Mouse (Mus musculus) embryonic facial prominence, embryonic 11.5 days (tissue): ENCODE measurements around the gene Rcor2. TPM values are rescaled to one million over a fixed set of nuclear protein-coding genes. Genes with fewer than 3 reads are reported as not detected.

Experiments
- ATAC-seq: fragments of 200-750 bp; cut with Nextera tagmentation; replicated peaks from 2 replicates; pipeline ENCODE4 v1.8.0; 2017; ENCODE audit warnings: low read depth; ENCODE audit not compliant: insufficient number of reproducible peaks, low FRiP score, low TSS enrichment
- DNase-seq: peaks from one replicate; pipeline ENCODE4 v3.0.0-alpha.2; 2015; ENCODE audit warnings: low spot score
- H3K27ac ChIP-seq: fragments of 300-500 bp; sonication (generic); replicated peaks from 2 replicates; pipeline ENCODE4 v1.5.1; 2014; ENCODE audit warnings: mild to moderate bottlenecking, low read depth, low read length, control low read depth
- H3K27me3 ChIP-seq: fragments of 300-500 bp; sonication (generic); 2 replicates; pipeline ENCODE4 v1.6.1; 2014; ENCODE audit warnings: mild to moderate bottlenecking, low read length, moderate library complexity, mixed read lengths; ENCODE audit not compliant: control insufficient read depth, insufficient read depth
- H3K36me3 ChIP-seq: fragments of 300-500 bp; sonication (generic); replicated peaks from 2 replicates; pipeline ENCODE4 v1.6.1; 2014; ENCODE audit warnings: low read depth, mild to moderate bottlenecking, low read length, moderate library complexity, mixed read lengths; ENCODE audit not compliant: control insufficient read depth, insufficient read depth
- H3K4me1 ChIP-seq: fragments of 300-500 bp; sonication (generic); 2 replicates; pipeline ENCODE4 v1.6.1; 2014; ENCODE audit warnings: low read length, mixed read lengths; ENCODE audit not compliant: control insufficient read depth, insufficient read depth
- H3K4me2 ChIP-seq: fragments of 300-500 bp; sonication (generic); 2 replicates; pipeline ENCODE4 v1.6.1; 2014; ENCODE audit warnings: low read depth, mild to moderate bottlenecking, control low read depth, low read length, moderate library complexity
- H3K4me3 ChIP-seq: fragments of 300-500 bp; sonication (generic); 2 replicates; pipeline ENCODE4 v1.5.1; 2014; ENCODE audit warnings: low read depth, low read length, control low read depth
- H3K9ac ChIP-seq: fragments of 300-500 bp; sonication (generic); replicated peaks from 2 replicates; pipeline ENCODE4 v1.6.1; 2014; ENCODE audit warnings: mild to moderate bottlenecking, control low read depth, low read length
- H3K9me3 ChIP-seq: fragments of 300-500 bp; sonication (generic); replicated peaks from 2 replicates; pipeline ENCODE4 v1.6.1; 2016; ENCODE audit warnings: mild to moderate bottlenecking, low read length, inconsistent platforms, mixed read lengths; ENCODE audit not compliant: control insufficient read depth
- WGBS: fragments of 180-500 bp; shearing (Covaris S2); extraction: QIAGEN DNeasy Blood & Tissue Kit; methylation state at CpG from one replicate; pipeline ENCODE4 v1.1.7; 2014; 5-methylcytosine and 5-hydroxymethylcytosine counted together
- polyA plus RNA-seq: library from polyadenylated mRNA; unstranded; fragments of >200 nt; fragmentation: Nextera tagmentation; extraction: Ambion mirVana; gene quantifications from 2 replicates; pipeline ENCODE4 v1.2.1, GENCODE M21; 2014

The Rcor2 gene
- polyA plus RNA-seq, 1 experiment from 2014 or later, result 17.6 TPM

GRCm38 (mm10) chr19:7309738-7310330, 42.7 kb downstream of the Rcor2 start:
- 48% methylated on average over 2 of the region's 2 CpGs for WGBS
- Histone ChIP-seq H3K4me3 (no peak overlapping the region), H3K27me3 (no peaks in the 10 kb centered on the region), H3K4me1 (peaks cover 7% of the 10 kb centered on the region), H3K36me3 (no peaks in the 10 kb centered on the region), H3K27ac (no peak overlapping the region), H3K4me2 (no peak overlapping the region), H3K9ac (no peak overlapping the region), H3K9me3 (no peaks in the 10 kb centered on the region)
- DNase-seq (no peak), ATAC-seq (no peak)

DNA sequence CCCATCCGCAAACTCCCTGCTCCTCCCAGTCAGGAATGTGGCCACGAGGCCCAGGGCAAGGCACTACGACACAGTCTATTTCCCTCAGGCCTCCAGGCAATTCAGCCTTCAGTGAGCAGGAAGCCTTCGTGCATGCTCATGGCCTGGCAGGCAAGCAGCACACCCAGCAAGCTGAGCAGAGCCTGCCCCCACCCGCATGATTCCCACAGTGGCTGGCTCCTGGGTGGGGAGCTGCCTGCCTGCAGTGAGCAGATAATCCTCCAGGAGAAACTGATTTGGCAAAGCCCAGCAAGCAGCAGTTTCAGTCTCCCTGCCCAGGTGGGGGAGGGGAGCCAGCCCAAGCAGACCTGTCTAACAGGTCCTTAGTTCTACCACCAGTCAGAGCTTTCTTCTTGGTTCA, 43.6 kb downstream of the Rcor2 start:
- no peaks in the 10 kb centered on the region for H3K36me3 ChIP-seq
- DNase-seq, result peak; percentile 57
- H3K9me3 ChIP-seq, result no peaks in the 10 kb centered on the region
- WGBS, result 11% methylated on average over 5 of the region's 5 CpGs
- peaks cover 7% of the 10 kb centered on the region for H3K4me1 ChIP-seq
- H3K27me3 ChIP-seq, result no peaks in the 10 kb centered on the region
- H3K4me2 ChIP-seq, result no peak overlapping the region
- peak overlapping the region; percentile 52 for H3K27ac ChIP-seq
- H3K4me3 ChIP-seq, result no peak overlapping the region
- ATAC-seq, result no peak
- 0 out of 2 replicates have a peak overlapping the region, but pooled peaks have one; percentile 4 for H3K9ac ChIP-seq

DNA sequence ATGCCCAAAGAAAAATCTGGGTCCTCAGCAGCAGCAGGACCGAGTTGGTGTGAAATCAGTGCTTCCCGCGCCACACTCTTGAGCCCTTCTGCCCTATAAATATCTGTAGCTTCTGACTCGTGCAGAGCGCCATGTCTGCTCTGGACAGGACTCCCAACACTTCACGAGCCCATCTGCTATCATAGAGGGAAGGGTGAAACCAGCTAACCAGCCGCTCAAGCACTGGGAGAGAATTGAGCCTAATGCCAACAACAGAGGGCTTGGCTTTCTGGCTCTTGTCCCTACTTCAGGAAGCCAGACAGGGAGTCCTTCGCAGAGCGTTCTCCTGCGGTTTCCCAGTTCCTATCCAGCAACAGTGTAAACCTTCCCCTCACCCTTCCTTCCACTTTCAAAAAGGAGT, 44.2 kb downstream of the Rcor2 start:
- Histone ChIP-seq H3K27ac (peak overlapping the region; percentile 52; the same call in 1 of the 2 replicates), H3K9me3 (no peaks in the 10 kb centered on the region), H3K27me3 (no peaks in the 10 kb centered on the region), H3K4me2 (no peak overlapping the region), H3K4me3 (no peak overlapping the region), H3K36me3 (no peaks in the 10 kb centered on the region), H3K4me1 (peaks cover 7% of the 10 kb centered on the region), H3K9ac (no peak overlapping the region)
- ATAC-seq, result no peak
- WGBS, result 45% methylated on average over 10 of the region's 10 CpGs
- DNase-seq, result no peak

GRCm38 (mm10) chr19:7313660-7314059, 46.5 kb downstream of the Rcor2 start:
- Histone ChIP-seq H3K9me3 (no peaks in the 10 kb centered on the region), H3K4me1 (peaks cover 7% of the 10 kb centered on the region), H3K4me3 (no peak overlapping the region), H3K27me3 (no peaks in the 10 kb centered on the region), H3K9ac (no peak overlapping the region), H3K27ac (no peak overlapping the region), H3K4me2 (no peak overlapping the region), H3K36me3 (no peaks in the 10 kb centered on the region)
- DNase-seq (no peak), ATAC-seq (no peak)
- WGBS, result 78% methylated on average over 2 of the region's 2 CpGs

DNA sequence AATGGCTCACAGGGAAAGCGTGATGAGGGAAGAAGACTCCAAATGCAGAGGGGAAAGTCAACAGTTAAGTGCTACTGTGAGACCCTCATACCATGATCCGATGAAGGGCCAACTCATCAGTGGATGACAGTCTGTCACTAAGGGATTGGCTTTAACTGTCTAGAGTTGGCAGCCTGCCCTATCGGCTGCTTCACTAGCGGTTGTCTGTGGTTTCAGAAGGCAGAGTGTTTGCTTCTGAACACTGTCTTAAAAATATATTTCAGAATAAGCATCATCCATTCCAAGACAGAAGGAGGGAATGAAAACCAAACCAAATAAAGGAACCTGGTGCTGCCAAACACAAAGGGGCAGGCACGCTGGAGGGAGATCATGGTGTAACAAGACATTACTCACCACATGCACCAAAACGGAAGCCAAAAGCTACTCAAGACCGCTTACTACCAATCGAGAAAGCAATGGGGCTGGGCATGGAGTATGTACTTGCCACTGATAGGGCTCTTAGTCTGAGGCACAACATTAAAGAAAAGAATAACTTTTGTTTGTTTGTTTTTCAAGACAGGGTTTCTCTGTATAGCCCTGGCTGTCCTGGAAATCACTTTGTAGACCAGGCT, 48.0 kb downstream of the Rcor2 start:
- H3K27ac ChIP-seq, result no peak overlapping the region
- H3K4me3 ChIP-seq, result no peak overlapping the region
- no peak overlapping the region for H3K9ac ChIP-seq
- no peak for DNase-seq
- no peak for ATAC-seq
- no peaks in the 10 kb centered on the region for H3K36me3 ChIP-seq
- H3K9me3 ChIP-seq, result no peaks in the 10 kb centered on the region
- peaks cover 7% of the 10 kb centered on the region for H3K4me1 ChIP-seq
- H3K4me2 ChIP-seq, result no peak overlapping the region
- 92% methylated on average over 8 of the region's 8 CpGs for whole genome bisulfite sequencing
- no peaks in the 10 kb centered on the region for H3K27me3 ChIP-seq

DNA sequence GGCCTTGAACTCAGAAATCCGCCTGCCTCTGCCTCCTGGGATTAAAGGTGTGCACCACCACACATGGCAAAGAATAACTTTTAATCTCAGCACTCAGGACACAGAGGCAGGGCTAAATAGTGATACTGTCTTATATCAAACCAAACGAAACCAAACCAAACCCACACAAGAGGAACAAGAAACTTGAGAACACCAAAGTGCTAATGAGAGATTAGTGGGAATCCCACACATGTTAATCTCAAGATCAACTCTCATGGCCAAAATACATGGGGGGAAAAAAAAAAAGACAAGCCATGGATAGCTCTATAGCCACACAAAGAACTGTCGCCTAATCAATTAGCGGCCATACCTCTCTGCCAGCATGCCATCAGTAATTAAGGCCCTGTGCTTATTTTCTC, 48.5 kb downstream of the Rcor2 start:
- Histone ChIP-seq H3K36me3 (no peaks in the 10 kb centered on the region), H3K27ac (no peak overlapping the region), H3K4me2 (no peak overlapping the region), H3K4me1 (peaks cover 6% of the 10 kb centered on the region), H3K4me3 (no peak overlapping the region), H3K9me3 (no peaks in the 10 kb centered on the region), H3K27me3 (no peaks in the 10 kb centered on the region), H3K9ac (no peak overlapping the region)
- 88% methylated on average over 4 of the region's 4 CpGs for WGBS
- DNase-seq, result no peak
- no peak for ATAC-seq

DNA sequence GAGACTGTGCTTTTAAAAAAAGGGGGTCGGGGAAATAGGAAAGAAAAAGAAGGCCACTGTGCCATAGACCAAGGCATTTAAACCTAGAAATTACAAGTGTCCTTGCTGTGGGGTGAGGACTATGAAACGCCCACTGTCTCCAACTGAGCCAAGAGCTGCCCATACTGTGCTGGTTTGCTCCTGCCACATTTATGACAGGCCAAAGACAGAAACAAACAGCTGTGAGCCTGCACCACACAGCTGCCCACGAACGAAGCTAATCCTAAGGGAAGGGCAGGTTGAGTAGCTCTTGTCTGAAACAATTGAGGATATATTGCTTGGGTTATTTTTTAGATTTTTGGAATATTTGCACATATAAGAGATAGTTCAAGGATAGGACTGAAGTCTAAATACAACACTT, 49.7 kb downstream of the Rcor2 start:
- WGBS, result 91% methylated on average over 4 of the region's 4 CpGs

DNA sequence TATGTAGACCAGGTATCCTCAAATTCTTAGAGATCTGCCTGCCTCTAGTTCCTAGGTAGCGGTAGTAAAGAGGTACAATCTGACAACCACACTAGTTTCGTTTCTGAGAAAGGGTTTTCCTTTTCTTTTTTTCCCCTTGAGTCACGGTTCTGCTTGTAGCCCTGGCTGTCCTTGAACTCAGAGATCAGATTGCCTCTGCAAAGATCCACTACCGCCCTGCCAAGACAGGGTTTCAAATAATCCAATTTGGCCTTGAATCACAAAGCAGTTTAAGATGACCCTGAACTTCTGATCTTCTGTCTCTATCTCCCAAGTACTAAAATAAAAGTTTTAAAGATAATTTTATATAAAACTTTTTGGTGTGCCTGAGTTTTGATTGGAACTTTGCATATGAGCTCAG, 50.6 kb downstream of the Rcor2 start:
- H3K9ac ChIP-seq, result no peak overlapping the region
- no peaks in the 10 kb centered on the region for H3K4me1 ChIP-seq
- no peak overlapping the region for H3K27ac ChIP-seq
- DNase-seq (no peak), ATAC-seq (no peak)
- H3K36me3 ChIP-seq, result no peaks in the 10 kb centered on the region
- no peak overlapping the region for H3K4me2 ChIP-seq
- H3K27me3 ChIP-seq, result no peaks in the 10 kb centered on the region
- no peaks in the 10 kb centered on the region for H3K9me3 ChIP-seq
- H3K4me3 ChIP-seq, result no peak overlapping the region
- 79% methylated on average over 4 of the region's 4 CpGs for WGBS

More for the DNA sequence above, 49.7 kb downstream of the Rcor2 start:
- no peak for ATAC-seq
- Histone ChIP-seq H3K36me3 (no peaks in the 10 kb centered on the region), H3K9me3 (no peaks in the 10 kb centered on the region), H3K4me2 (no peak overlapping the region), H3K4me1 (no peaks in the 10 kb centered on the region), H3K27me3 (no peaks in the 10 kb centered on the region), H3K9ac (no peak overlapping the region), H3K27ac (no peak overlapping the region), H3K4me3 (no peak overlapping the region)
- no peak for DNase-seq
